Mouse (Mus musculus) T-cell, adult 2 months (primary cell): ENCODE measurements around the gene Golph3l.
"Not testable (repeated sequence)": the region's sequence is repeated elsewhere in the genome, so short reads cannot be mapped to it uniquely, and the experiment has no call there.

ENCODE experiments used
- DNase-seq: peaks from one replicate; pipeline ENCODE4 v3.0.0; 2022; ENCODE audit warnings: low spot score

Gene Golph3l

GRCm38 (mm10) chr3:95624628-95625503 is 36.1 kb downstream of the Golph3l start, which contains the start of gene Ensa:
Gene Ensa (plus strand): TSS chr3:95624993.
- peak; percentile 98 for DNase-seq

DNA sequence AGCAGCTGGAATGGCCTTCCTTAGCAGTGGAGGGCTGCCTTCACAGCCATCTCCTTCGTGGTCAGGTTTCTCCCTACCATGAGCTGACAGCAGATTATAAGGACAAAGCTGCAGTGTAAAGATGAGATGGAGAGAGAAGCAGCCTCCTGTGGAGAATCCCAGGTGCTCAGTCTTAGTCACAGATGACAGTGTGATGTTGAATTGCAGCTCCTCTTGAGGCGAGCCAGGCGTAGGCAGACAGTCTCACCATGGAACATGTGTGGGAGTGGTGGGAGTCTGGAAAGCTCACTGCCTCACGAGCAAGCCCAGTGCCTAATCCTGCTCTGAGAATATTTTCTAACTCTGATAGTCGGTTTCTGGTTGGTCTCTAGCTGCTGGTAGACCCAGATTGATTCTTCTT is 39.0 kb downstream of the Golph3l start:
- no peak for DNase-seq

- DNase-seq = no peak
Measured at GRCm38 (mm10) chr3:95629755-95630154, 41.0 kb downstream of the Golph3l start.

DNA sequence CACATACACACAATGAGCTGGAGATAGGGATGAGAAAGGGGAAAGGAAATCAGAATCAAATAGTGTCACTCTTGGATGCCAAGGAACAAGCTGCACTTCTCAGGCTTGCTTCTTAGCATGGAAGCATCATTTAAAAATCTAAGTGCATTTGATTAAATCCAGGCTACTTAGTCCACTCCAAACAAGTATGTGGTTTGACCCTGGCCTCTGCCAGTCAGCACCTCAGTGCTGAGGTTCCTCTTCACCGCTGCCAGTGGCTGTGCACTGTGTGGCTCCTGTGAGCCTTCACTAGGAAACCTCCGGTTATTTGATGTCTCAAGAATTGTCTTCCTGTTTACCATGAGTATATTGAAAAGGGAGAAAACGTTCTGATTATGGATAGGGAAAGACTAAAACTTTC is 42.1 kb downstream of the Golph3l start:
- no peak for DNase-seq

DNA sequence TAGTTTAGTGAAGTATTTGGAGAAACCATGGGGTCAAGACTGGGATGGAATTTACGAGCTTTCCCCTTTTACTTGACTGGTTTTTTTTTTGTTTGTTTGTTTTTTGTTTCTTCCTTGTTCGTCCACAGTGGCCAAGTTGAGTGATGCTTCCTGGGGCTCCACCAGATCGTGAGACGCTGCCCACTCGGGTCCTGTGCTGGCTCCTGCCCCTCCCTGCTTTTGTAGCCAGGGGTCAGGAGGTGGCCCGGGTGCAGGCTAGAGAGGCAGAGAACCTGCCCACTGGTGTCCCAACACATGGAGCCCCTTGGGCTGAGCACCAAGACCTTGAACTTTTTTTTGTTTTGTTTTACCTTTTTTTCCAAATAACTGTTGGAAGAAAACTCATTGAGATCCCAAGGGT is 42.6 kb downstream of the Golph3l start:
- no peak for DNase-seq

- DNase-seq = peak; percentile 25
Measured at GRCm38 (mm10) chr3:95632648-95633588, 44.2 kb downstream of the Golph3l start.

DNA sequence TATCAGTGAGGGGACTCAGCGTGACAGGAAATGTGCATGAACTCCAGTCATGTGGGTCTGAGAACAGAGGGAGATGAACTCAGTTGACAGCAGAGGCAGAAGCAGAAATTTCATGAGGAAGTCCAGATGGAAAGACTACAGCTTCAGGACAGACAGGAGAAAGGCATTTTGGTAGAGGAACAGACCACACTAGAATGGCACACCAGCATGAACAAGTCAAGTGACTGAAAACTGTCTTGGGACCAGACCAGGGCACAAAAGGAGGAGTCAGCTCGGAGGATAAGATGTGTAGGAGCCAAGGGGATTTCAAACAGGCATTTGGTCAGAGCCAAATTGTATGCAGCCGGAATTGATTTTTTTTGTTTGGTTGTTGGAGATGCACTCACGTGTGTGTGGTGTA is 46.9 kb downstream of the Golph3l start:
- no peak for DNase-seq

- no peak for DNase-seq
Measured at GRCm38 (mm10) chr3:95636072-95636471, 47.3 kb downstream of the Golph3l start.

DNA sequence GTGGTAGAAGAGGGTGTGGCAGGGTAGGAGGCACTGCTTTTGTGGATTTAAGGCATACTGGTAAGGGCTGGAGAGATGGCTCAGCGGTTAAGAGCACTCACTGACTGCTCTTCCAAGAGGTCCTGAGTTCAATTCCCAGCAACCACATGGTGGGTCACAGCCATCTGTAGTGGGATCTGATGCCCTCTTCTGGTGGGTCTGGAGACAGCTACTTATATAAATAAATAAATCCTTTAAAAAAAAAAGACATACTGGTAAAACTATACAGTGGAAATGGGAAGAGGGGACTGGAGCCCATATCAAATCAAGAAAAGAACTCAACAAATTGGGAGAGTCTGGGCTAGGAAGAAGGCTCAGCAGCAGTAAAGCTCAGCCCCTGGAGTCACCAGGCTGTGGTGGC is 51.0 kb downstream of the Golph3l start:
- DNase-seq = no peak

GRCm38 (mm10) chr3:95643097-95643496 is 54.4 kb downstream of the Golph3l start:
- DNase-seq = no peak

DNA sequence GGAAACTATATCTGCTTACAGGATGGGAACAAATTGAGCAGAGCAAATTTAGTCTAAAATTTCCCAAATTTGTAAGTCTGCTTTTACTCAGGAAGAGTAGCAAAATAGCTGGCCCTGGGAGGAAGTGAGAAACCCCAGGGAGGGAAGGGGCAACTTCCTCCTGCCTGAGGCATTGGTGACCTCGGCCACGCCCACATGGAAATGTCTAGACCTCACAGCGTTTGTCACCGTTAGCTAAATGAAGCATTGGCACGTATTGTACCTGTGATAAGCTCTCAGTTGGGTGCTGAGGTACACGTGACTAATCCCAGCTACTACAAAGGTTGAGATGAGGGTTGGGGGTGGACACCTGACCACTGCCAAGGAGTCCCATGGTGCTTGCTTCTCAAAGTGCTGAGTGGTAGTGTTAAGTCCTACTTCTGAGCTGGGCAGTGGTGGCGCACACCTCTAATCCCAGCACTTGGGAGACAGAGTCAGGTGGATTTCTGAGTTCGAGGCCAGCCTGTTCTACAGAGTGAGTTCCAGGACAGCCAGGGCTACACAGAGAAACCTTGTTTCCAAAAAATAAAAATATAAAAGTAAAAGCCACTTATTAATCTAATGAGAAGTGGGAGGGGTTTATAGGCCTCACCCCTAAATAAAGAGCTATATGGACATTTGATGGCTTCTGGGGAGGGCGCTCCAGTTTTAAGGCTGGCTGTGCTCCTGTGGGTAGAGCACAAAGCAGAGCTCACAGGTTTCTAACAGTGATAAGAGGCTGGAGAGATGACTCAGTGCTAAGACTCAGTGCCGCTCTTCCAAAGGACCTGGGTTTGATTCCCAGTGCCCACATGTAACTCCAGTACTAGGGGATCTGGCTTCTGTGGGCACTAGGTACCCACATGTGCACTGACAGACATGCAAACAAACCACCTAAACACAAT is 56.8 kb downstream of the Golph3l start:
- DNase-seq = peak; percentile 64

DNA sequence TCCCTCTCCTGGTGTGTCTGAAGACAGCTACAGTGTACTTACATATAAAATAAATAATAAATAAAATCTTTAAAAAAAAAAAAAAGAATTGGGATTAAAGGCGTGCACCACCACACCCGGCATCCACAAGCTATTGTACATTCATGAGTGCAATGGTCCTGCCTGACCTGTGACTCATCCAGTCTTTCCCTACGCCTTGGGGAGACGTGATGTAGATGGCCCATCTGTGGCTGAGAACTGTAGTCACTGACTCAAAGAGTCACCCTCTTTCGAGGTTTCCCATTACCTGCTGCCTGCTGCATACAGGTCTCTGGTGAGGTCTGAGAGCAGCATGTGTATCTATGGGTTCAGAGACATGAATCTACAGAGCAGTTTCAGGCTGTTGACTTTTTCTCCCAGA is 59.3 kb downstream of the Golph3l start:
- DNase-seq = no peak

DNA sequence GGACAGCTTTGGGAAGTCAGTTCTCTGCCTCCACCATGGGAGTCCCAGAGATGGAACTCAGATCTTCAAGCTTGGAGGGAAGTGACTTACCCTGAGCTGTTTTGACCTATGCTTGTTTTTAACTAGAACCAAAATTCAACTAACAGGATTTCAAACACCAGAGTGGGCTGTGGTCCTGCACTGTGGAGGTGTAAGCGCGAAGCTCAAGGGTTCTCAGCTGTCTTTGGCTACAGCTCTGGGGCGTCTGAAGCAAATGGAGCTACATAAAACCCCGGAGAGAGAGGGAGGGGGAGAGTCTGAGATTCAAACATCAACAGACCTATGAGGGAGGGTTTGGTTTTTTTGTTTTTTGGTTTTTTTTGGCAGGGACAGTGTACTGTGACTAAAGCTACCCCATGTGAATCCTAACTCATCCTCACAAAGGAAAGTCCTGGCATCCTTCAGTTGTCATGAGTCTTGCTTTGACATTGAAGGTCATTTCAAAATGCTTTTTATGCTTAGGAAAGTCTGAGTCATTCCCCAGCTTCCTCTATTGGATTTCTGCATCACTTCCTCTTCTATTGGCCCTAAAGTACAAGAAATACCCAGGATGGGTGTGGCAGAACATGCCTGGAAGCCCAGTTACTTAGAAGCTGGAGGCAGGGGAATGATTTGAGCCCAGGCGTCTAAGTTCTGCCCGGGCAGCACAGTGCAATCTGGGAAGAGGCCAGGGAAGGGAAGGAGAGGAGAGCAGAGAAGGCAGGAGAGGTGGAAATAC is 61.7 kb downstream of the Golph3l start:
- DNase-seq = no peak

GRCm38 (mm10) chr3:95651033-95651373 is 62.3 kb downstream of the Golph3l start:
- no peak for DNase-seq

DNA sequence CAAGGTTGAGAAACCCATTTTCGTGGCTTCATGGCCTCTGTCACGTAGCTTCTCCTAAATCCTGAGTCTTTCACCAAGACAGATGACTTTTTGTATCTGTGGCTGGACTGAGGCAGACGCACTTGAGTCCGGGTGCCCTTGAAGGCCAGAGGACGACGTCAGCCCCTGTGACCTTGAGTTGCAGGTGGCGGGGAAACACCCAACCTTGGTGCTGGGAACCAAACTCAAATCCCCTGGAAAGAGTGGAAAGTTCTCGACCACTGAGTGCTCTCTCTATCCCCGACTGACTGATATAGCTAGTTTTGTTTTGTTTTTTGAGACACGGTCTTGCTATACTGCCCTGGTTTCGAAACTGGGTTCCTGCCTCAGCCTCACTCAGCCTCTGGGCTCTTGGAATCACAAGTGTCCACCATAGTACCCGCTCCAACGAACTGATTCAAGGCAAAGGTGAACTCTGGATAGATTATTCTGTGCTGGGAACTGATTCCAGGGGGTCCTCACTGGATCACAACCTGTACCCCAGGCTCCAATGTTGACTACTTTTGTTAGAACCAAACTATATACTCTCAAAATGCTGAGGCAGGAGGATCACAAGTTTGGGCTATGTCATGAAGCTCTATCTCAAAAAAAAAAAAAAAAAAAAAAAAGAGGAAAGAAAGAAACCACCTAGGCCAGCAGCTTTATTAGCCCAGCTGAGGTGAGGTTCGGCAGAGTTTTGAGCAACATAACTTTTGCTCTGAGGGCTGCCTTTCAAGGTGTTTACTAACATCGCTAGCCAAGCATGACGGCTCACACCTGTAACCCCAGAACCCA is 62.9 kb downstream of the Golph3l start:
- no peak for DNase-seq

- DNase-seq = no peak
Measured at GRCm38 (mm10) chr3:95652204-95652811, 63.6 kb downstream of the Golph3l start.

DNA sequence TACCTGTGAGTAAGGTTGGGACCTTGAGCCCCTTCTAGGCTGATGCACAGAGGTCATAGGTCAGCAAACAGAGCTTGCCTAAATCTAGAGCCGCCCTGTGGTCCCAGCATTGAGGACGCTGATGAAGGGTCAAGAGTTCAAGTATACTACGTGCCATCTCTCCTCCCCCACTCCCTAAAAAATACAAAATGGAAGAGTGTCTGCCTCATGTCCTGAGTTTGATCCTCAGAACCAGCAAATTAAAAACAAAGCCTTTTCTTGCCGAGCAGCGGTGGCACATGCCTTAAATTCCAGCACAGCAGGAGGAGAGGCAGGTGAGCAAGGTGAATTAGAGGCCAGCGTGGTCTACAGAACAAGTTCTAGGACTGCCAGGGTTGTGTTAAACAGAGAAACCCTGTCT is 64.1 kb downstream of the Golph3l start:
- no peak for DNase-seq

DNA sequence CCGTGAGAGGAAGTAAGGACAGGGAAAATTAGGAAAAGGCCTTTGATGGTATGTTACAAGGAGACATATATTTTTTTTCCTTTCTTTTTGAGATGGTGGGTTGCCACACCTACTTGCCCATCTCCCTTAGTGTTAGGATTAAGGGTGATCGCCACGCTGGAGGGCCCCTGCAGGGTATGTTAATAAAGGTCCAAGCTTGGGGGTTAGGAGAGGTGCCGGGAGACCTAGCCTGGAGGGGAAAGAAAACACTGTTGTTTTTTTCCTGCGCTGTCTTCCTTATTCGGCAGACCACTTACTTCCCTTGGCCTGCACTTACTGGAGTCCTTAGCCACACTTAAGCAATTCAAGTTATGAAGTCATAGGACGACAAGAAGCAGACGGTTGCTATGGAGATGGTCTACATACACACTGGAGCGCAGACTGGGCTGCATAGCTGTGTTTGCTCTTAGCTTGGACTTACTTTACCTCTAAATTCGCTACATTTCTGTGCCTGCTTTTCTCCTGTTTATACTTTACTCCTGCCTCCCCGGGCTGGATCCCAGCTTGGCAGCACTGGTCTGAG is 64.8 kb downstream of the Golph3l start:
- DNase-seq = no peak

- DNase-seq = not testable (repeated sequence)
Measured at GRCm38 (mm10) chr3:95654371-95654770, 65.6 kb downstream of the Golph3l start.
